Mouse (Mus musculus) cortical plate, adult 2 months (tissue): ENCODE data around the gene Mast4.

Experiments used
- CTCF ChIP-seq: fragments of 200-500 bp; IDR thresholded peaks from 2 replicates; pipeline ENCODE4 v1.5.1; 2011; ENCODE audit warnings: mild to moderate bottlenecking, control low read depth, low read length; ENCODE audit not compliant: insufficient read depth; ENCODE audit errors: extremely low read depth
- POLR2A ChIP-seq: fragments of 200-500 bp; IDR thresholded peaks from 2 replicates; pipeline ENCODE4 v1.6.1; 2011; ENCODE audit warnings: mild to moderate bottlenecking, low read length, control low read depth; ENCODE audit not compliant: insufficient read depth; ENCODE audit errors: extremely low read depth

GRCm38 (mm10) chr13:102745270-102745600 lies 589.1 kb downstream of the Mast4 start:
- TF ChIP-seq CTCF = no peak
- no peak for TF ChIP-seq POLR2A
